Mouse (Mus musculus) left cerebral cortex, postnatal 10 days (tissue): ENCODE measurements around the gene Lingo1. TPM values are rescaled to one million over a fixed set of nuclear protein-coding genes. Genes with fewer than 3 reads are reported as not detected.

Source experiments
- DNase-seq, 2 experiments: peaks; one replicate each; pipeline ENCODE4 v3.0.0; 2021 to 2022; ENCODE audit warnings: low spot score in 2 of 2, mixed read lengths in 1 of 2; ENCODE audit errors: extremely low spot score in 1 of 2
- intact Hi-C: fragments of 180-260 bp; cut with DNase I; formaldehyde crosslinking; loops from one replicate; pipeline ENCODE4 v1.15.1; 2025
- total RNA-seq, 2 experiments: library from RNA; stranded (reverse); gene quantifications; 2 replicates each; pipeline ENCODE4 v1.2.3; 2021

Gene Lingo1
- total RNA-seq, 2 experiments from 2014 or later = 368 to 379 TPM

DNA sequence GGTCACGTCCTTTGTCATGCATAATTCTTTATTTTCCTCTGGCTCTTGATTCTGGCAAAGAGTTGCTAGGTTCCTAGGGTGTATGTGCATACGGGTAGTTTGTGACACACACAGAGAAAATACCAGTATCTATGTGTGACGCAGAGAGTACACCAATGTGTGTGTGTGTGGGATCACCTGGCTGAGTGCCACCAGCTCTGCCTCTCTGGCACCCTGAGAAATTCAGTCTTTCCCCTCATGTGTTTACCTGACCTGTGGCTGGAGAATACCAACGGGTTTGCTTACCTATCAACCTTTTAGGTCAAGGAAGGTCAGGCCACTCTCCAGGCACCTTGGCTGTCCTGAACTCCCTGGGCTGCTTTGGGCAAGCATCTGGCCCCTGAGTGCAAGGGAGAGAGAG lies 169.0 kb downstream of the Lingo1 start:
- intact Hi-C loops = no loop called here

DNA sequence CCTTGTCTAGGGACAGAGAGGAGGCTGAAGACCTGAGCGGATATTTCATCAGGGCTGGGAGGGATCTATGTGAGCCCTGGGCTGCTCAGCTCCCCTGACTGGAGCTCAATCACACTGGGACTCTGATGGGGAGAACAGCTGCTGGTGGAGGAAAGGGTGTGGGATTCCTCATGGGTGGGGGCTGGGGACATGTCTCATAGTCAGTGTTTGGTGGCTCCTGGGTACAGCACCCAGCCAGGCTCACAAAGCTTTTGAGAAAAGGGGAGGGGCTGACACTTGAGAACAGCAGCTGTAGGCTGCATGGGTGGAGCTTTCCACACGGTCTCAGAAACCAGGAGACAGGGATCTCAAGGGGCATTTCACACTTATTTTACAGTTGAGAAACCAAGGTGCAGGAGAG lies 171.3 kb downstream of the Lingo1 start:
- no peak for DNase-seq
- intact Hi-C loops = no loop called here

More for the DNA sequence above, 169.0 kb downstream of the Lingo1 start:
- DNase-seq = peak in 1 of 2 experiments; percentile 51

DNA sequence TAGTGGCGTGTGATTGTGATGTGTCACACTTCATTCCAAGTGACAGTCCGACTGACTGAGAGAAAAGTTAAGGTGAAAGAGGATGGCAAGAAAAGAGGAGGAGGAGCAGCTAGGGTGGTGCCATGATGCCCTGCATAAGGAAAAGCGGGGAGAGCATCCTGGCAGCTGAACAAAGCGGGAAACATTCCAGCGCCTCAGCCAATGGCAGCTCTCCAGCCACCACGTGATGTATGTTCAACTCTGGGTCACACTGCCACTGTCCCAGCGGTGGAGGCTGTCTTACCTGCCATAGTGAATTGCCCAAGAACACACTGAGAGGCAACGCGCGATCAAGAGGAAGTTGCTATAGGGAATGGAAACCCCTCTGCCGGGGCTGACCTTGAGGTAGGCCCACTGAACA lies 172.9 kb downstream of the Lingo1 start:
- intact Hi-C loops = no loop called here
- DNase-seq = no peak

DNA sequence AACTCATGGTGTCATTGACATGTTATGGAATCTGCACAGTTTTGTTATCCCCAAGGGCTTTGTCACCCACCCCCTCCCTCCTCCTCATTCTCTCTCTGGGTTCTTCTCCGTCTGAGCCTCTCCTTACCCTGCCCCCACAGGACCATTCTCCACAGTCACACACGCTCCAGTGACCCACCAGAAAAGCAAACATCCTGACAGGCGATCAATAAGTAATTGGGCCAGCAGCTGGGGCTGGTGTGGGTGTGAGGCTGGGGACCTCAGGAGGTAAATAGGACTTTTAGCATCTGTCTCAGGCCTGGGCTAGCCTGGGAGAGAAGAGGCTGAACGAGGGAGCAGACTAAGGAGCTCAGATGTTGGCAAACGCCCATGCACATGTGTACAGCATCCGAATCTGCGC lies 173.5 kb downstream of the Lingo1 start:
- intact Hi-C loops = no loop called here
- no peak for DNase-seq

DNA sequence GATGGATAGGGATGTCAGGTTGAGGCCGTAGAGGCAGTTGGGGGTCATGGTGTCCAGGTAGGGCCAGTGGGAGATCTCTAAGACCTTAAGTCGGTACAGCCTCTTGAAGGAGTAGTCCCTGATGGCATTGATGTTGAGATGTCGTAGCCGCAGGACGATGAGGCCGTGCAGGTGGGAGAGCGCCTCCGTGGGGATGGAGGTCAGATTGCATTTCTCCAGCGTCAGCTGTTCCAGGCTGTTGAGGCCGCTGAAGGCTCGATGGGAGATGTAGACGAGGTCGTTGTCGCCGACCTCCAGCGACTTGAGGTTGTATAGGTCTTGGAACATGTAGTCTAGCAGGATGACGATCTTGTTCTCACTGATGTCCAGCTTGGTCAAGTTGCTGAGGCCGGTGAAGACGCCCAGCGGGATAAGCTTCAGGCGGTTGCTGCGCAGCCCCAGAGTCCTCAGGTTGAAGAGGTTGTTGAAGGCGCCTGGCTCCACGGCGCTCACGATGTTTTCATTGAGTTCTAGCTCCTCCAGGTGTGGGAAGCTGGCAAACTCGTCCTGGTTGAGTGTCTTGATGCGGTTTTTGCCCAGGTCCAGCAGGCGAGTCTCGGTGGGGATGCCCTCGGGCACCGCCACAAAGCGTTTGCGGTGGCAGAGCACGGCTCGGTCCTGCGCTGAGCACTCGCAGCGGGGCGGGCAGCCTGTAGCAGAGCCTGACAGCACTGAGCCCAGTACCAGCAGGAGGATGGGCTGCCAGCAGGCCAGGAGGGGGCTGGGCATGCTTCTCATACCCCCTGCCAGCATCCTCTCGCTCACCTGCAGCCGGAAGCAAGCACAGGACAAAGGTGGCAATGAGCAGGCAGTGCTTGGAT lies 175.5 kb downstream of the Lingo1 start:
- DNase-seq = no peak
- intact Hi-C loops = no loop called here

DNA sequence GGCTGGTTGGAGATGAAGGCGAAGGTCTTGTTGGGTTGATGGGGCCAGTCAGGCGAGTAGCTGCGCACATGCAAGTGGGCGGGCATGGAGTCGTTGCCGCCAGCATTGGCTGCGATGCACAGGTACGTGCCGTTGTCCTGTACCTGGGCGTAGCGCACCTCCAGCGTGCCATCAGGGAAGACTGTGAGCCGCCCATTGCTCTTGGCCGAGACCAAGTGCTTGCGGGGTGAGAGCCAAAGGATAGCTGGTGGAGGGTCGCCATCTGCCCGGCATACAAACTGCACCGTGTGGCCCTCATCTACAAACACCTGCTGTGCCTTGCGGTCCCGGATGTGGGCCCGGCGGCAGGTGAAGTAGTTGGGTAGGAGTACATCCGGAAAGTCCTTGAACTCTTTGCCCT lies 176.6 kb downstream of the Lingo1 start:
- intact Hi-C loops = loop anchor here (5.0 to 10.0 kb wide), 2 partner anchors 355 to 407 kb away; no protein-coding TSS in a partner anchor
- DNase-seq = no peak

DNA sequence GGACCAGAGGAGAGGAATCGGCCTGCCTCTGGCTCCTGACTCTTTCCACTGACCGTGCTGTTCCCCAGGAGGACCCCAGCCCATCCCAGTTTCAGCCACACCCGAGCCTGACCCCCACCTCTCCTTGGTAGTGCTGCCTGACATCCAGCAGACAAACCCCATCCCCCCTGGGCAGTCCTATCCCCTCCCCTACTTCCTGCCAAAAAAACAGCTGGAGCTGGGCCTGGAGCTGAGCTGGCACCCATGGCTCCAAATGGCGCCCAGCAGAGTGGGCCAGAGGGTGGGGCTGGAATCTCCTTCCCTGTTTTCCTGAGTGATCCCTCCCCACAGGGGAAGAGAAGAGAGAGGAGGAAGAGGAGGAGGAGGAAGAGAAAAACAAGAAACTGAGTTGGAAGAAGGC lies 177.6 kb downstream of the Lingo1 start:
- DNase-seq = no peak
- intact Hi-C loops = loop anchor here (5.0 to 10.0 kb wide), 2 partner anchors 354 to 406 kb away; no protein-coding TSS in a partner anchor

DNA sequence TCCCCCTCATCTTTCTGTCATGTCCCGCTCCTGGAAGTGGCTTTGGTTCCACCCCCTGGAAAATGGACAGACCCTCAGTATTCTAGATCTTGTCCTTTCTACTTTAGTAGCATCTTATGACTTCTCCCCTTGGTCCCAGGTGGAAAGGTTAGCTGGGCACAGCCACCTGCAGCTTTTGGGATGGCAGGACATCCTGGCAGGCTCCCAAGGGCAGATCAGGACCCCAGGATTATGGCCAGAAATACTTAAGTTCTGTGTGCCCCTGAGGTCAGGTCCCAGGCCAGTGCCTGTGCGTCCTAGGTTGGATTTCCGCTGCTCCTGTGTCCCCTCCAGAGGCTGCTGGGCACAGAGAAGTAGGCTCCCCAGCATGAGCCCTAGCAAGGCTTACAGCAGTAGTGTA lies 180.2 kb downstream of the Lingo1 start:
- intact Hi-C loops = loop anchor here (5.0 to 10.0 kb wide), 2 partner anchors 351 to 404 kb away; no protein-coding TSS in a partner anchor
- no peak for DNase-seq

DNA sequence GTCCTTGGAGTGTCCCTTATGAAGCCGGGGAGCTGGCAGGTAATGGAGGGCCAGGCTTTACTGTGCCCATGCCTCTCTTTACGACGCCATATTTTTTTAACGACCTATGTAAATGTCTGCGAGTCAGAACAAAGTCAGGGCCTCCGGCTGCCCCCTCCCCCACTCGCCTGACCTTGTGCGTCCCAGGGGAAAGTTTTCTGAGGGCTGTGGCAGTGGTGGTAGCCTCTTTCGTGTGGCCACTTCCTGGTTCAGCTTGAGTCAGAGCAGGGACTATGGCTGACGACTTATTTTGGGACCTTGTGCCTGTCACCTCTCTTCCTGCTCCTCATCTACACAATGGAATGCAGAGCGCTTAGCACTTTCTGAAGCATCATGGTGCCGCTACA lies 183.5 kb downstream of the Lingo1 start:
- no peak for DNase-seq
- intact Hi-C loops = loop anchor here (10.0 kb wide), 1 partner anchor 348 kb away; no protein-coding TSS in a partner anchor

DNA sequence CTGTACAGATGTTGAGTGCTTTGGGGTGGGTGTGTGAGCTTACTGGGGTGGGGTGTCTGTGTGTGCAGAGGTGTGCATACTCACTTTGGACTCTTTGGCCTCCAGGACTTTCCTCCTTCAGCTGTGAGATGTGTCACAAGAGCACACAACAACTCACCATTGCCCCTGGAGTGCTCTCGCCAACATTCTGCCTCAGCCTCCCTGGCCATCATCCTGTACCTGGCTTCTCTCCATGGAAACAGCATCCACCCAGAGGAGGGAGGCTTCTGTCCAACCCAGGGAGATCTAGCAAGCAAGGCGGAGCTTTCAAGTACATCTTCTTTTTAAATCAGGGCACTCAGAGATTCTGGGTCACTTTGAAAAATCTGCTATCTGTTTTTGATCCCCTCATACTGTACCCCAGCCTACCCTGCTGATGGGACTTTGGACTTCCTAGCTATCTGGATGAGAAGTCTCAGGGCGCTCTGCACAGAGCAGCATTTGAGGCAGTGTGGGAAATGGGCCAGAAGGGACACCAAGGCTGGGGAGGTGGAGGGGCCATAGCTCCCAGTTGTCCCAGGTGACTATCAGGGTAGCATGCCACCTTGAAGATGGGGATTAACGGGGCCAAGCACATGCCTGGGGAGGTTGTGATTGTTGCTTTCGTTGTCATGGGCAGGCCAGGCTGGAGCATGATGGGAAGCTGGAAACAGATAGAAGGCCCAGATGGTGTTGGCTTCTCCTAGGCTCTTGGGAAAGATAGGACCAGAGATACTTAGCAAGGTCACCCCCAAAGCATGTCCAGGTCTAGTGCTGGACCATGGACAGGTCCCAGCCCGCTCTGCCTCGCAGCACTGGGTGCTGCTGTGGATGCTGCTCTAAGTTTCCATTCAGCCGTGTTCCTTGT lies 184.1 kb downstream of the Lingo1 start:
- intact Hi-C loops = loop anchor here (10.0 kb wide), 1 partner anchor 347 kb away; no protein-coding TSS in a partner anchor
- DNase-seq = no peak

DNA sequence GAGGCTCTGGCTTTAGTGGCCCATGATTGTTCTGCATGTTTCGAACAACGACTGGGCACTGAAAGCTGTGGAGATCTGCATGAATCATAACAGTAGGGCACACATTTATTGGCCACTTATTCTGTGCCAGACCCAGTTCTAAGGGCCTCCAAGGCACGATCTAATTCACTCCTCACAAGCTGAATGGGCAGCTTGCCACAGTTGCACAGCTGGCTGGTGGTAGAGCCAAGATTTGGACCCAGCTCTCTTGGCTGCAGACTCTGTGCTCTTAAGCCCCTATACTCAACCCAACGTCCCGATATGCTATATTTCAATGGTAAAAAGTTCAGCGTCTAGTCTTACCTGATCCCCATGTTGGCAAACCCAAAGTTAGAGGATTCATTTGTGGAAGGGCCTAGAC lies 185.3 kb downstream of the Lingo1 start:
- DNase-seq = no peak
- intact Hi-C loops = loop anchor here (10.0 kb wide), 1 partner anchor 346 kb away; no protein-coding TSS in a partner anchor

DNA sequence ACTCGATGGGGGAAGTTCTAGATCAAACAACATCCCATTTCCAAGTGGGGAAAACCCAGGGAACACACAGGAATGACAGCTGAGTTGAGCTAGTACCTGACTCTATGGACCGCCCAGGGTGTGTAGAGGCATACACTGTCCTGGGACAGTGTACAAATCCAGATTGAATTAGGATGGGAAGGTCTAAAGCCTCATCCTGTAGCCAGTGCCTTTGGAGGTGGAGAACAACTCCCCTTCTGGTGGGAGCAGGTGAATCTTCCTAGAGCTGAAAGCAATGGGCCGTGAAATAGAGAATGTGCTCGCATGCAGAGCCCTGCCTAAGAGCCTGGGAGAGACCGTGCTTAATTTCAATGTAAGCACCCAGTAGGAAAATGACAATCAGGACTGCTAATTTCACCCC lies 185.8 kb downstream of the Lingo1 start:
- intact Hi-C loops = loop anchor here (10.0 kb wide), 1 partner anchor 346 kb away; no protein-coding TSS in a partner anchor
- DNase-seq = no peak

DNA sequence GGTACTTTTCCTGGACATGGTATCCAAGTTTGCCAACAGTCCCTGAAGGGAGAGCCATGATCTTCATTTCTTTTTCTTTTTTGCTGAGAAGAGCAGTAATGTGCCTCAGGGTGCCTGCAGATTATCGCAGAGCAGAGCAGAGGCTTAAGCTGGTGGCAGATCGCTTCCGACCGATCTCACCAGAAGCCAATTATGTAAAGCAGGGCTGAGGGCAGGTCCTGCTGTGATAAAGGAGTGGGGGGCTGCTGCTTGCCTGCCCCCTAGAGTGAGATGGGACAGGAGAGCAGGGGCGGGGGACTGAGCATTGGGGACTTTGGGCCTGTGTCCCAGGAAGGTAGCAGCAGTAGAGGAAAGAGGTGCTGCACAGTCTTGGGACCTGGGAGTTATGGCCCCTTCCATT lies 186.8 kb downstream of the Lingo1 start:
- no peak for DNase-seq

DNA sequence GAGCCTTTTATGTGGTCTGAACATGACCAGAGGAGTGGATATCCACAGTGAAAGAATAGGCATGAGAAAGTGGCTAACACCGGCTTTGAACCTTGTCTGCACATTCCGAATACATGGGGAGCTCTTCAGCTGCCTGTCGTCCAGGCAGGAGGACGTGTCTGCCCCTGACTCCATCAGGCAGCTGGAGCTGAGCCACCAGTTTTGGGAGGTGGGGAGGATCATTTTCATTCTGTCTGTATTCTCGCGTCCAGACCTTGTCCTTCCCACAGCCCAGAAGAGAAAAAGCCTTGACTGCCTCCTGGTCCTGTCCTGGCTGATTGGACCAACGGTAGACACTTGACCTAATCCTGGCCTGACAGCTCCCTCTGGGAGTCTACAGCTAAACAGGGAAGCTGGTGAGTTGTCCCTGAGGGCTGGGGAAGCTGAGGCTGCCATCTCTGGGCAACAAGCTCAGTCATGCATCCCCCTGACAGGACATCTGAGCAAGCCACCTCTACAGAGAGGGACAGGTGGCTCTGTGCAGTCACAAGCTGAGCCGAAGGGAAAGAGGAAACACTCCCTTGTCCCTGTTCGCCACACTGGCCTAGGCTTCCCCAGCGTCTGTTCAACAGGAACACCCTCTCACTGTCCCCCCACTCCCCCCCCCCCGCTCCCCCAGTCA lies 187.4 kb downstream of the Lingo1 start:
- intact Hi-C loops = no loop called here
- no peak for DNase-seq

More for the DNA sequence above, 186.8 kb downstream of the Lingo1 start:
- intact Hi-C loops = no loop called here

DNA sequence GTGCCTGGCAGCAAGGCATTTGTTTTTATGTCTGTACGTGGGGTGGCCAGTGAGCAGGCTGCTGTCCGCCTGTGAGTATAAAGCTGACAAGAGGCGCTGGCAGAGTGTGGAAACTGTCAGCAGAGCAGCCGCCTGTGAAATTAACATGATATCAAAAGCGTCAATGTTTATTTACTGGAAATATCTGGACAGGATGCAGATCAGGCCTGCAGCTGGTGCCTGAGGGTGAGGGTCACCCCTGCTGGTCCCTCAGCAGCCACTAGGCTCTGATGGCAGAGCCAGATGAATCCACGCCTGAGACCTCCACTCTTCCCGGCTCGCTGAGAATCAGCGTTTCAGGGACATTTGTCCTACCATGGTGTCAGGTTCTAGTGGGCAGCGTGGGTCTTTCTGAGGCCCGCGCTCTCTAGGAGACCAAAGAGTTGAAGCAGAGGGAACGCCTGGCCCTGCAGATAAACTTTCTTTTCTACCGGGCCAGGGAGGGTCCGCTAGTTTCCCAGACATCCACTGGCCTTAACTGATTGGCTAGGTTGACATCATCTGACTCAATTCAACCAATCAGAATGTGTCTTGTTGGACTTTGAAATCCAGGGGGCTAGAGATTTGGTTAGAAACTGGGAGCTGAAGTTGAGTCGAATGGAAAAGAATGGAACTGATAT lies 190.1 kb downstream of the Lingo1 start:
- intact Hi-C loops = no loop called here
- no peak for DNase-seq

DNA sequence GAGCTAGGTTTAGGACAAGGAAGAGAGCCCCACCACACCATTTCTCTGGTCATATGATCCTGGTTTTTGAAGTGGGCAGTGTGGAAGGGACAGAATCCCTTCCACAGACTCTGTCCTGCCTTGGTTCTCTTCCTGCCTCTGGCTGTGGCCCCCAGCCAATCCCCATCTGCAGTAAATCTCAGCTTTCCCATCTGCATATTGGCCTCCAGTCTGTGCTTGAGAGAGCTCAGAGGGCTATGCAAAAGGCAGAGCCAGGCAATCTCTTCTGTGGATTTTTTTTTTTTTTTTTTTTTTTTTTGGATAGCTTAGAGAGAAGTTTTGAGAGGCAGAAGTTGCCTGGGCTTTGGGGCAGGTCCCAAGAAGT lies 190.8 kb downstream of the Lingo1 start:
- DNase-seq = no peak
- intact Hi-C loops = no loop called here

DNA sequence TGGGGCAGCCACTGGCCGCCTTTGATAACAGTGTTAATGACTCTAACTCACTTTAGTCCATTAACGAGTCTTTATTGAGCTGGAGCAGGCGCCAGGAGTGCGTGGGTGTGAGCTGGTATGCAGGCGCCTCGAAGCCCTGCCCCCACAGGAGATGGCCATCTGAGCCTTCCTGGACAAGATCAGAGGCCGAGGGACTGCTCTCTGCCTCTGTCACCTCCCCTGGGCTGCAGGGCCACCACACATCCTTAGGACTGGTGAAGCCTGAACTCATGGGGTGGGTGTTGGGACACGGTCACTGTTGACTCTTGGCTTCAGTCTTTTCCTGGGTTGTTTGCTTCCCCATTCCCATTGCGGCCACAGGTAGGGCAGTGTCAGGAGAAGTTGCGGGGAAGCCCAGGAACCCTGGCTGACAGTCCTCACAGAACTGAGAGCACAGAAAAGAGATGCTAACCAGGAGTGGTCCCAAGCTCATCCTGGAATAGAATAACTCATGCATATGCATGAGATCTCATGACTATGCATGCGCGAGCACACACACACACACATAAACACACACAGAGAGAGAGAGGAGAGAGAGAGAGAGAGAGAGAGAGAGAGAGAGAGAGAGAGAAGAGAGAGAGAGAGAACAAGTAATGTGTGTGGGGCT lies 191.3 kb downstream of the Lingo1 start:
- intact Hi-C loops = no loop called here
- DNase-seq = peak in 1 of 2 experiments; percentile 70

DNA sequence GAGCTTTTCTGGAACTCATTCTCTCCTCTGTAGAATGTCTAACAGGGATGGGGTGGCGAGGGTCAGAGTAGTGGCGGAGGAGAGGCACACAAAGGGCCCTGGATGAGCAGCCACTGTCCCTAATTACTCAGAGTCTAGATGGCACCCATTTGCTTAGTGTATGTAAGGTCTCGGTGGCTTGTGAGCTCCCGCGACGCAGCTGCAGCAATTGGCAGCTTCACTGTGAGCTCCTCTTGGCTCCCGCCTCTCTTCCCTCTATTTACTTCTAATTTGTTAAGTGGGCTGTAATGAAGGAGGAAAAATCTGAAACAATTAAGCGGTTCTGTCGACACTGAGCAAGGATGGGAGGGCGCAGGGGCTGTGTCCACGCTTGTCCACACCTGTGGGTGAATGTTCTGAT lies 195.6 kb downstream of the Lingo1 start:
- DNase-seq = no peak
- intact Hi-C loops = no loop called here
